17 mouse cellular contexts compared by ENCODE assay signal in genomic region chr8:124810689-124811394, GRCm38 (mm10). TPM values are rescaled to one million over a fixed set of nuclear protein-coding genes. Genes with fewer than 3 reads are reported as not detected.
DNase-seq lines count a peak whose midpoint lies in the region; ATAC-seq and TF ChIP-seq lines count a peak whose summit lies in the region.
"Had no signal": no experiment of that assay in that cellular context is flagged by ENCODE, and none has a peak within 500 bp of the region (broad histone marks: within the 10 kb centered on the region; RNA-seq: fewer than 3 reads in every experiment).

No protein-coding gene starts in this region.

- H3K9ac ChIP-seq in lung, postnatal 0 days (replicated peaks; ENCODE audit: low read depth): no peak overlapping the region
- H3K9ac ChIP-seq in hindbrain, embryonic 16.5 days (ENCODE audit: low read depth, low read length): no peak overlapping the region
- H3K9ac ChIP-seq in neural tube, embryonic 15.5 days (replicated peaks): no peak overlapping the region
- H3K9ac ChIP-seq: embryonic facial prominence, embryonic 15.5 days had no signal

- H3K27ac ChIP-seq in lung, postnatal 0 days (ENCODE audit: low read length): no peak overlapping the region
- no peak overlapping the region for H3K27ac ChIP-seq in hindbrain, embryonic 16.5 days (ENCODE audit: low read depth, low read length)
- H3K27ac ChIP-seq in neural tube, embryonic 15.5 days (replicated peaks): no peak overlapping the region
- H3K27ac ChIP-seq: embryonic facial prominence, embryonic 15.5 days; gastrocnemius, adult 2 months; macrophage had no signal

- no peaks in the 10 kb centered on the region for H3K9me3 ChIP-seq in lung, postnatal 0 days (ENCODE audit: low read length)
- H3K9me3 ChIP-seq in hindbrain, embryonic 16.5 days (ENCODE audit: control insufficient read depth, low read length): no peaks in the 10 kb centered on the region
- H3K9me3 ChIP-seq in neural tube, embryonic 15.5 days (replicated peaks): no peaks in the 10 kb centered on the region
- H3K9me3 ChIP-seq: embryonic facial prominence, embryonic 15.5 days had no signal

- no peak for ATAC-seq in lung, postnatal 0 days
- ATAC-seq in hindbrain, embryonic 16.5 days: peak; percentile 63
- 0 out of 2 replicates have a peak, but pooled peaks have one; percentile 26 for ATAC-seq in neural tube, embryonic 15.5 days (ENCODE audit: low FRiP score)
- ATAC-seq in monocyte, adult 5-6 weeks (replicated peaks; ENCODE audit: insufficient number of reproducible peaks, low FRiP score, low TSS enrichment, poor library complexity, severe bottlenecking): no peak
- ATAC-seq: activated CD4-positive, CD25-positive, alpha-beta regulatory T cell, adult 4 months; inflammation-experienced regulatory T-cells, adult 6 months had no signal

- TF ChIP-seq EP300 in lung, postnatal 0 days (IDR thresholded peaks at IDR 0.05): no peak

- peak; percentile 70 for DNase-seq in cerebellum, postnatal 10 days
- no peak for DNase-seq in cerebellum, adult 11 months
- DNase-seq in lung, postnatal 0 days (ENCODE audit: low spot score): peak; percentile 12
- no peak for DNase-seq in lung, adult 18-20 months
- DNase-seq in natural killer cell, adult 2 months (ENCODE audit: low spot score in 2 of 2): no peak
- DNase-seq: layer of hippocampus, postnatal 36 days had no signal

- no peaks in the 10 kb centered on the region for H3K27me3 ChIP-seq in lung, postnatal 0 days (replicated peaks; ENCODE audit: insufficient read depth, low read length)
- no peaks in the 10 kb centered on the region for H3K27me3 ChIP-seq in hindbrain, embryonic 16.5 days (replicated peaks; ENCODE audit: control insufficient read depth, insufficient read depth, low read length)
- no peaks in the 10 kb centered on the region for H3K27me3 ChIP-seq in neural tube, embryonic 15.5 days (replicated peaks)
- H3K27me3 ChIP-seq: embryonic facial prominence, embryonic 15.5 days had no signal

- H3K4me1 ChIP-seq in lung, postnatal 0 days (ENCODE audit: insufficient read depth, low read depth, low read length): no peaks in the 10 kb centered on the region
- H3K4me1 ChIP-seq in hindbrain, embryonic 16.5 days (ENCODE audit: control insufficient read depth, insufficient read depth, low read depth, low read length): peaks cover 12% of the 10 kb centered on the region
- H3K4me1 ChIP-seq in neural tube, embryonic 15.5 days: peaks cover 17% of the 10 kb centered on the region
- H3K4me1 ChIP-seq: embryonic facial prominence, embryonic 15.5 days had no signal

- TF ChIP-seq CTCF in lung, postnatal 0 days (IDR thresholded peaks at IDR 0.05): no peak

- H3K4me2 ChIP-seq in lung, postnatal 0 days (replicated peaks; ENCODE audit: low read depth, low read length): no peak overlapping the region
- H3K4me2 ChIP-seq in hindbrain, embryonic 16.5 days (ENCODE audit: low read length): no peak overlapping the region
- H3K4me2 ChIP-seq in neural tube, embryonic 15.5 days: no peak overlapping the region
- H3K4me2 ChIP-seq: embryonic facial prominence, embryonic 15.5 days; heart, embryonic 11.5 days; liver, embryonic 11.5 days had no signal

- no peaks in the 10 kb centered on the region for H3K36me3 ChIP-seq in lung, postnatal 0 days (ENCODE audit: insufficient read depth, low read length)
- H3K36me3 ChIP-seq in hindbrain, embryonic 16.5 days (ENCODE audit: control insufficient read depth, insufficient read depth, low read length): peaks cover 2% of the 10 kb centered on the region
- H3K36me3 ChIP-seq in neural tube, embryonic 15.5 days: peaks cover 7% of the 10 kb centered on the region; the same call in 1 of the 2 replicates
- H3K36me3 ChIP-seq: embryonic facial prominence, embryonic 15.5 days had no signal

- H3K4me3 ChIP-seq in lung, postnatal 0 days (ENCODE audit: low read depth, low read length): no peak overlapping the region
- no peak overlapping the region for H3K4me3 ChIP-seq in hindbrain, embryonic 16.5 days (ENCODE audit: low read length)
- H3K4me3 ChIP-seq in neural tube, embryonic 15.5 days (replicated peaks): no peak overlapping the region
- H3K4me3 ChIP-seq: embryonic facial prominence, embryonic 15.5 days; gastrocnemius, adult 2 months had no signal

- 41% methylated on average over 9 of the region's 9 CpGs for WGBS in lung, postnatal 0 days
- 17% methylated on average over 9 of the region's 9 CpGs for WGBS in hindbrain, embryonic 16.5 days
- WGBS in neural tube, embryonic 15.5 days: 27% methylated on average over 9 of the region's 9 CpGs

RNA-seq across cellular contexts. Expression of gene Trim67, which starts 17.9 kb away (rescaled TPM):
- 1.5 and 1.7 TPM in 2 replicates for polyA plus RNA-seq in lung, postnatal 0 days (2015; fragmentation: Nextera tagmentation; extraction: Ambion mirVana)
- 25.9 and 27.0 TPM in 2 replicates for polyA plus RNA-seq in hindbrain, embryonic 16.5 days (2015; fragmentation: Nextera tagmentation; extraction: Ambion mirVana)
- 23.6 and 28.3 TPM in 2 replicates for polyA plus RNA-seq in neural tube, embryonic 15.5 days (2015; fragmentation: Nextera tagmentation; extraction: Ambion mirVana)
- total RNA-seq in monocyte, adult 5-6 weeks (2017): not detected in 3 replicates
- total RNA-seq: neutrophil, adult 5-6 weeks had no signal
- polyA plus RNA-seq: activated CD4-positive, CD25-positive, alpha-beta regulatory T cell, adult 4 months; inflammation-experienced regulatory T-cells, adult 6 months; macrophage had no signal

RNA-seq across cellular contexts. Expression of gene Gnpat, which starts 52.0 kb away (rescaled TPM):
- polyA plus RNA-seq in lung, postnatal 0 days (2015; fragmentation: Nextera tagmentation; extraction: Ambion mirVana): 67.8 and 71.5 TPM in 2 replicates
- polyA plus RNA-seq in hindbrain, embryonic 16.5 days (2015; fragmentation: Nextera tagmentation; extraction: Ambion mirVana): 73.8 and 79.9 TPM in 2 replicates
- polyA plus RNA-seq in neural tube, embryonic 15.5 days (2015; fragmentation: Nextera tagmentation; extraction: Ambion mirVana): 67.3 and 77.7 TPM in 2 replicates
- total RNA-seq in monocyte, adult 5-6 weeks (2017): 37.0 to 58.8 TPM (median 41.2 TPM) in 3 replicates

RNA-seq across cellular contexts. Expression of gene 2810004N23Rik, which starts 52.1 kb away (rescaled TPM):
- 18.0 and 18.2 TPM in 2 replicates for polyA plus RNA-seq in lung, postnatal 0 days (2015; fragmentation: Nextera tagmentation; extraction: Ambion mirVana)
- polyA plus RNA-seq in hindbrain, embryonic 16.5 days (2015; fragmentation: Nextera tagmentation; extraction: Ambion mirVana): 21.5 and 25.5 TPM in 2 replicates
- polyA plus RNA-seq in neural tube, embryonic 15.5 days (2015; fragmentation: Nextera tagmentation; extraction: Ambion mirVana): 22.0 and 26.7 TPM in 2 replicates
- 26.0 to 39.2 TPM (median 27.4 TPM) in 3 replicates for total RNA-seq in monocyte, adult 5-6 weeks (2017)

RNA-seq across cellular contexts. Expression of gene Fam89a, which starts 59.2 kb away (rescaled TPM):
- 3.0 and 3.9 TPM in 2 replicates for polyA plus RNA-seq in lung, postnatal 0 days (2015; fragmentation: Nextera tagmentation; extraction: Ambion mirVana)
- 0.90 and 1.9 TPM in 2 replicates for polyA plus RNA-seq in hindbrain, embryonic 16.5 days (2015; fragmentation: Nextera tagmentation; extraction: Ambion mirVana)
- polyA plus RNA-seq in neural tube, embryonic 15.5 days (2015; fragmentation: Nextera tagmentation; extraction: Ambion mirVana): 3.8 and 5.1 TPM in 2 replicates
- total RNA-seq in monocyte, adult 5-6 weeks (2017): 0.95 to 1.1 TPM in 2 of 3 replicates, not detected in the other
- total RNA-seq: neutrophil, adult 5-6 weeks had no signal
- polyA plus RNA-seq: macrophage had no signal

Comparison
In these comparisons a context has a peak if more than half of its experiments do, and no peak if none do; other contexts are left out.
1. DNase-seq: peak in cerebellum, postnatal 10 days (2 of 2) and lung, postnatal 0 days (single experiment); none in cerebellum, adult 11 months (single experiment), lung, adult 18-20 months (0 of 2) and natural killer cell, adult 2 months (0 of 2).
2. ATAC-seq: peak in hindbrain, embryonic 16.5 days (single experiment) and neural tube, embryonic 15.5 days (single experiment); none in lung, postnatal 0 days (single experiment) and monocyte, adult 5-6 weeks (single experiment).